ENCODE assay signal across 30 mouse cellular contexts in the genomic region with DNA sequence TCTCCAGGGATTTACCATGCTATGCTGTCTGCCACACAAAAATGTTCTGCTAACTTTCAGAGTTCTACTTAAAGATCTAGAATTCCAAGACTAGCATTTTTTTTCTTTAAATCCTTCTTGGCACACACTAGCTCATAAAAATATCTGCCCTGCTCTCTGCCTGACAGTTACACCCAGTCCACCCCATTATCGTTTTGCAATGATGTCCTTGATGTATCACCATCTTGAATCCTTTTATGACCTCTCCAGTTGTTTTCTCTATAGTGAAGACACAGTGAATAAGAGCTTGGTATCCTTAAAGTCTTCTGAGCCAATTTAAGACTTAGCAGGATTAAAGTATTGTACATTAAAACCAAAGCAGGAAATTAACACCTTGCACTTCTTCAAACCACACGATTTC. TPM values are rescaled to one million over a fixed set of nuclear protein-coding genes. Genes with fewer than 3 reads are reported as not detected.
"Had no signal": no experiment of that assay in that cellular context is flagged by ENCODE, and none has a peak within 500 bp of the region (broad histone marks: within the 10 kb centered on the region; RNA-seq: fewer than 3 reads in every experiment).

No protein-coding gene starts in this region.

- H3K27me3 ChIP-seq: embryonic facial prominence, embryonic 12.5 days; embryonic facial prominence, embryonic 13.5 days; embryonic facial prominence, embryonic 15.5 days; forebrain, embryonic 12.5 days; forebrain, embryonic 13.5 days; forebrain, embryonic 15.5 days had no signal

- H3K4me2 ChIP-seq: embryonic facial prominence, embryonic 12.5 days; embryonic facial prominence, embryonic 13.5 days; embryonic facial prominence, embryonic 15.5 days; forebrain, embryonic 12.5 days; forebrain, embryonic 13.5 days; forebrain, embryonic 15.5 days had no signal

- H3K4me3 ChIP-seq: embryonic facial prominence, embryonic 10.5 days; embryonic facial prominence, embryonic 12.5 days; embryonic facial prominence, embryonic 13.5 days; embryonic facial prominence, embryonic 15.5 days; erythroblast, embryonic 14.5 days; forebrain, embryonic 10.5 days; forebrain, embryonic 12.5 days; forebrain, embryonic 13.5 days; forebrain, embryonic 15.5 days; gastrocnemius, adult 2 months; heart, adult 2 months had no signal

- ATAC-seq: forebrain, embryonic 13.5 days; forebrain, embryonic 14.5 days; forebrain, embryonic 15.5 days; forebrain, embryonic 16.5 days; forebrain, postnatal 0 days had no signal

- H3K36me3 ChIP-seq: embryonic facial prominence, embryonic 10.5 days; embryonic facial prominence, embryonic 12.5 days; embryonic facial prominence, embryonic 13.5 days; embryonic facial prominence, embryonic 15.5 days; forebrain, embryonic 10.5 days; forebrain, embryonic 12.5 days; forebrain, embryonic 15.5 days had no signal

- DNase-seq: cerebellum, adult 8-10 months; cerebellum, adult 9-10 months; cerebellum, adult 9-11 months; cerebellum, postnatal 10 days; cerebellum, postnatal 14 days; cerebellum, postnatal 25 days; cerebellum, postnatal 36 days; embryo, embryonic 11 days; forebrain, postnatal 0 days; gastrocnemius, adult 2 months; gastrocnemius, postnatal 10 days; gastrocnemius, postnatal 14 days; gastrocnemius, postnatal 25 days; gastrocnemius, postnatal 36 days; heart, adult 11 months; heart, adult 18-20 months; heart, adult 2 months had no signal

- H3K9ac ChIP-seq: embryonic facial prominence, embryonic 12.5 days; embryonic facial prominence, embryonic 13.5 days; embryonic facial prominence, embryonic 15.5 days; forebrain, embryonic 12.5 days; forebrain, embryonic 13.5 days; forebrain, embryonic 15.5 days; forebrain, postnatal 0 days had no signal

- H3K9me3 ChIP-seq: embryonic facial prominence, embryonic 10.5 days; embryonic facial prominence, embryonic 12.5 days; embryonic facial prominence, embryonic 13.5 days; embryonic facial prominence, embryonic 15.5 days; forebrain, embryonic 10.5 days; forebrain, embryonic 12.5 days; forebrain, embryonic 13.5 days; forebrain, embryonic 15.5 days had no signal

- H3K27ac ChIP-seq: embryonic facial prominence, embryonic 10.5 days; embryonic facial prominence, embryonic 12.5 days; embryonic facial prominence, embryonic 13.5 days; embryonic facial prominence, embryonic 15.5 days; forebrain, embryonic 10.5 days; forebrain, embryonic 12.5 days; forebrain, embryonic 13.5 days; forebrain, embryonic 15.5 days; gastrocnemius, adult 2 months; heart, adult 2 months had no signal

RNA-seq across cellular contexts. Expression of a gene that starts 4.3 kb away (rescaled TPM):
- total RNA-seq: common myeloid progenitor, adult 5-6 weeks; granulocyte monocyte progenitor cell, adult 5-6 weeks had no signal
- polyA plus RNA-seq: erythroblast, embryonic 14.5 days had no signal
